In genomic region chr4:137896612-137897297, GRCm38 (mm10) we compare ENCODE assay signal across 7 mouse cellular contexts. TPM values are rescaled to one million over a fixed set of nuclear protein-coding genes. Genes with fewer than 3 reads are reported as not detected.
DNase-seq lines count a peak whose midpoint lies in the region; ATAC-seq and TF ChIP-seq lines count a peak whose summit lies in the region.

No protein-coding gene starts in this region.

- no peak overlapping the region for H3K27ac ChIP-seq in lung, postnatal 0 days (ENCODE audit: low read length)
- no peak overlapping the region; the same call in 1 of the 2 replicates for H3K27ac ChIP-seq in forebrain, embryonic 11.5 days (ENCODE audit: low read depth, low read length)
- 0 out of 2 replicates have a peak overlapping the region, but pooled peaks have one; percentile 21 for H3K27ac ChIP-seq in olfactory bulb, adult 2 months (ENCODE audit: insufficient read depth, low read depth, low read length)

- no peak overlapping the region for H3K4me3 ChIP-seq in lung, postnatal 0 days (ENCODE audit: low read depth, low read length)
- no peak overlapping the region for H3K4me3 ChIP-seq in forebrain, embryonic 11.5 days (ENCODE audit: low read depth, low read length)
- no peak overlapping the region for H3K4me3 ChIP-seq in olfactory bulb, adult 2 months (ENCODE audit: insufficient read depth, low read depth, low read length)

- no peak for DNase-seq in lung, postnatal 0 days (ENCODE audit: low spot score)
- no peak for DNase-seq in lung, postnatal 25 days (ENCODE audit: low spot score)
- peak; percentile 72 for DNase-seq in forebrain, embryonic 11.5 days (ENCODE audit: low spot score)
- DNase-seq in layer of hippocampus, adult 9-11 months = peak; percentile 77
- no peak for DNase-seq in thymus, postnatal 25 days
- DNase-seq in frontal cortex, postnatal 10 days (ENCODE audit: low spot score in 2 of 2) = no peak

- TF ChIP-seq CTCF in lung, postnatal 0 days (IDR thresholded peaks at IDR 0.05) = no peak
- no peak for TF ChIP-seq CTCF in olfactory bulb, adult 2 months (IDR thresholded peaks at IDR 0.05; ENCODE audit: insufficient read depth, low read depth, low read length)

- no peak overlapping the region for H3K9ac ChIP-seq in lung, postnatal 0 days (replicated peaks; ENCODE audit: low read depth)
- no peak overlapping the region; the same call in 1 of the 2 replicates for H3K9ac ChIP-seq in forebrain, embryonic 11.5 days (ENCODE audit: low read length)

- no peaks in the 10 kb centered on the region for H3K36me3 ChIP-seq in lung, postnatal 0 days (ENCODE audit: insufficient read depth, low read length)
- no peaks in the 10 kb centered on the region for H3K36me3 ChIP-seq in forebrain, embryonic 11.5 days (ENCODE audit: control insufficient read depth, insufficient read depth, low read length)

- no peak for TF ChIP-seq POLR2A in olfactory bulb, adult 2 months (IDR thresholded peaks at IDR 0.05; ENCODE audit: insufficient read depth, low read depth, low read length)

- H3K9me3 ChIP-seq in lung, postnatal 0 days (ENCODE audit: low read length) = no peaks in the 10 kb centered on the region
- no peaks in the 10 kb centered on the region for H3K9me3 ChIP-seq in forebrain, embryonic 11.5 days (ENCODE audit: control insufficient read depth, low read length)

- no peak overlapping the region for H3K4me2 ChIP-seq in lung, postnatal 0 days (replicated peaks; ENCODE audit: low read depth, low read length)
- no peak overlapping the region for H3K4me2 ChIP-seq in forebrain, embryonic 11.5 days (ENCODE audit: low read depth, low read length, severe bottlenecking)

- 36% methylated on average over 12 of the region's 12 CpGs for WGBS in lung, postnatal 0 days
- 20% methylated on average over 12 of the region's 12 CpGs for WGBS in forebrain, embryonic 11.5 days
- 34% methylated on average over 12 of the region's 12 CpGs for WGBS in olfactory bulb, adult 2 months

- ATAC-seq in lung, postnatal 0 days = 0 out of 2 replicates have a peak, but pooled peaks have one; percentile 34
- peak; percentile 52; the same call in 1 of the 2 replicates for ATAC-seq in forebrain, embryonic 11.5 days (replicated peaks; ENCODE audit: low FRiP score)

- TF ChIP-seq EP300 in lung, postnatal 0 days (IDR thresholded peaks at IDR 0.05) = no peak

- no peaks in the 10 kb centered on the region for H3K4me1 ChIP-seq in lung, postnatal 0 days (ENCODE audit: insufficient read depth, low read depth, low read length)
- peaks cover 32% of the 10 kb centered on the region for H3K4me1 ChIP-seq in forebrain, embryonic 11.5 days (replicated peaks; ENCODE audit: control insufficient read depth, insufficient read depth, low read length)
- H3K4me1 ChIP-seq in olfactory bulb, adult 2 months (ENCODE audit: control insufficient read depth, insufficient read depth, low read length) = peaks cover 54% of the 10 kb centered on the region

- no peaks in the 10 kb centered on the region for H3K27me3 ChIP-seq in lung, postnatal 0 days (replicated peaks; ENCODE audit: insufficient read depth, low read length)
- peaks cover 6% of the 10 kb centered on the region; the same call in 1 of the 2 replicates for H3K27me3 ChIP-seq in forebrain, embryonic 11.5 days (ENCODE audit: control insufficient read depth, insufficient read depth, low read length)

RNA-seq across cellular contexts. Expression of gene Ece1, which starts 34.7 kb away (rescaled TPM):
- 65.7 and 80.9 TPM in 2 replicates for polyA plus RNA-seq in lung, postnatal 0 days (2015; fragmentation: Nextera tagmentation; extraction: Ambion mirVana)
- polyA plus RNA-seq in forebrain, embryonic 11.5 days (2014; fragmentation: Nextera tagmentation; extraction: Ambion mirVana) = 35.0 and 35.2 TPM in 2 replicates
- polyA plus RNA-seq in olfactory bulb, adult 2 months (2012; ENCODE audit: insufficient read depth, insufficient read length, low replicate concordance, missing spikeins) = not detected in 2 replicates

Comparison
In these comparisons a context has a peak if more than half of its experiments do, and no peak if none do; other contexts are left out.
1. DNase-seq: peak in forebrain, embryonic 11.5 days (single experiment) and layer of hippocampus, adult 9-11 months (single experiment); none in lung, postnatal 0 days (single experiment), lung, postnatal 25 days (single experiment), thymus, postnatal 25 days (single experiment) and frontal cortex, postnatal 10 days (0 of 2).